Mouse (Mus musculus): ENCODE results near the gene Kdm1b.

Kdm1b gene

GRCm38 (mm10) chr13:47053971-47054370, 10.7 kb downstream of the Kdm1b start:
- in situ Hi-C loops (cut with MboI; ENCODE audit: unreplicated experiment in 2 of 2) = no loop called here

- in situ Hi-C loops (cut with MboI; ENCODE audit: unreplicated experiment in 2 of 2) = no loop called here
These were observed 12.8 kb downstream of the Kdm1b start for GRCm38 (mm10) chr13:47056126-47056525.

- in situ Hi-C loops (cut with MboI; ENCODE audit: unreplicated experiment in 2 of 2) = no loop called here
These were observed 13.5 kb downstream of the Kdm1b start for GRCm38 (mm10) chr13:47056781-47057180.

GRCm38 (mm10) chr13:47062756-47063155, 19.5 kb downstream of the Kdm1b start:
- in situ Hi-C loops (cut with MboI; ENCODE audit: unreplicated experiment in 2 of 2) = no loop called here

- in situ Hi-C loops (cut with MboI; ENCODE audit: unreplicated experiment in 2 of 2) = no loop called here
These were observed 20.9 kb downstream of the Kdm1b start for GRCm38 (mm10) chr13:47063985-47064760.

- in situ Hi-C loops (cut with MboI; ENCODE audit: unreplicated experiment in 2 of 2) = no loop called here
These were observed 23.2 kb downstream of the Kdm1b start for GRCm38 (mm10) chr13:47066516-47066915.

- in situ Hi-C loops (cut with MboI; ENCODE audit: unreplicated experiment in 2 of 2) = no loop called here
These were observed 23.7 kb downstream of the Kdm1b start for GRCm38 (mm10) chr13:47067001-47067400.

- in situ Hi-C loops (cut with MboI; ENCODE audit: unreplicated experiment in 2 of 2) = loop anchor here in 1 of 2 experiments (10.0 kb wide), 1 partner anchor 214 kb away; no protein-coding TSS in a partner anchor
These were observed 27.2 kb downstream of the Kdm1b start for GRCm38 (mm10) chr13:47070329-47071080.

- in situ Hi-C loops (cut with MboI; ENCODE audit: unreplicated experiment in 2 of 2) = loop anchor here in 1 of 2 experiments (10.0 kb wide), 1 partner anchor 213 kb away; no protein-coding TSS in a partner anchor
These were observed 28.6 kb downstream of the Kdm1b start for GRCm38 (mm10) chr13:47071871-47072270.

GRCm38 (mm10) chr13:47072484-47072883, 29.2 kb downstream of the Kdm1b start:
- in situ Hi-C loops (cut with MboI; ENCODE audit: unreplicated experiment in 2 of 2) = loop anchor here in 1 of 2 experiments (10.0 kb wide), 1 partner anchor 212 kb away; no protein-coding TSS in a partner anchor

- in situ Hi-C loops (cut with MboI; ENCODE audit: unreplicated experiment in 2 of 2) = loop anchor here in 1 of 2 experiments (10.0 kb wide), 1 partner anchor 209 kb away; no protein-coding TSS in a partner anchor
These were observed 32.9 kb downstream of the Kdm1b start for GRCm38 (mm10) chr13:47076156-47076555.

GRCm38 (mm10) chr13:47077367-47077766, 34.1 kb downstream of the Kdm1b start:
- in situ Hi-C loops (cut with MboI; ENCODE audit: unreplicated experiment in 2 of 2) = loop anchor here in 1 of 2 experiments (10.0 kb wide), 1 partner anchor 207 kb away; no protein-coding TSS in a partner anchor

- in situ Hi-C loops (cut with MboI; ENCODE audit: unreplicated experiment in 2 of 2) = loop anchor here in 1 of 2 experiments (10.0 kb wide), 1 partner anchor 206 kb away; no protein-coding TSS in a partner anchor
These were observed 35.5 kb downstream of the Kdm1b start for GRCm38 (mm10) chr13:47078799-47079198.

- in situ Hi-C loops (cut with MboI; ENCODE audit: unreplicated experiment in 2 of 2) = loop anchor here in 1 of 2 experiments (10.0 kb wide), 1 partner anchor 204 kb away; no protein-coding TSS in a partner anchor
These were observed 37.7 kb downstream of the Kdm1b start for GRCm38 (mm10) chr13:47080905-47081505.

GRCm38 (mm10) chr13:47088433-47088832, 45.1 kb downstream of the Kdm1b start:
- in situ Hi-C loops (cut with MboI; ENCODE audit: unreplicated experiment in 2 of 2) = loop anchor here in 1 of 2 experiments (10.0 kb wide), 1 partner anchor 196 kb away; no protein-coding TSS in a partner anchor

GRCm38 (mm10) chr13:47089271-47089670, 46.0 kb downstream of the Kdm1b start:
- in situ Hi-C loops (cut with MboI; ENCODE audit: unreplicated experiment in 2 of 2) = loop anchor here in 1 of 2 experiments (10.0 kb wide), 1 partner anchor 196 kb away; no protein-coding TSS in a partner anchor

- in situ Hi-C loops (cut with MboI; ENCODE audit: unreplicated experiment in 2 of 2) = no loop called here
These were observed 50.5 kb downstream of the Kdm1b start for GRCm38 (mm10) chr13:47093791-47094190.

- in situ Hi-C loops (cut with MboI; ENCODE audit: unreplicated experiment in 2 of 2) = no loop called here
These were observed 53.3 kb downstream of the Kdm1b start for GRCm38 (mm10) chr13:47096591-47096990.

- in situ Hi-C loops (cut with MboI; ENCODE audit: unreplicated experiment in 2 of 2) = no loop called here
These were observed 56.0 kb downstream of the Kdm1b start for GRCm38 (mm10) chr13:47099265-47099664.

- in situ Hi-C loops (cut with MboI; ENCODE audit: unreplicated experiment in 2 of 2) = loop anchor here (10.0 to 25.0 kb wide), 2 partner anchors 56 to 363 kb away; partner anchors contain the start of genes Kdm1b (in 2 of the 2), Tpmt (in 2 of the 2) and Nup153 (in 1 of the 2)
These were observed 57.3 kb downstream of the Kdm1b start for GRCm38 (mm10) chr13:47100587-47100986.
